Mouse (Mus musculus): ENCODE measurements around the gene Dqx1. TPM values are rescaled to one million over a fixed set of nuclear protein-coding genes. Genes with fewer than 3 reads are reported as not detected.

Gene Dqx1
- polyA plus RNA-seq, 1 experiment, result 0.92 TPM

DNA sequence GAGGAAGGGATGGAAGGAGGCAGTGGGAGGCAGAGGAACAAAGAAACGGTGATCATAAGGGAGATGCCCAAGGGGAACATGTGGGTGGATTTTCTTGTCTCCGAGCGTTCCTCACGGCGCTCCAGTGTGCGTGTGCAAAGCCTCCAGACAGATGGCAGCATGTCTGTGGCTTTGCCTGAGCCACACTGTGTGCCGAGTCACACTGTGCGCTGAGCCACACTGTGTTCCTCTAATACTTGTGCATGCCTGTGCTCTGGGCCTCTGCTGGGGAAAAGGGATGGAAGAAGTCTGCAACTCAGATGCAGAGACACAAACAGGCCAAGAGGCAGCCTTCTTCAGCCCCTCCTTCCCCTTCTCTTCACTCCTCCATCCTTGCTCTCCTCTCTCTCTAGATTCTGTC, 30.4 kb upstream of the Dqx1 start:
- no peak for DNase-seq
- TF ChIP-seq POLR2A (IDR thresholded peaks at IDR 0.05; ENCODE audit: borderline replicate concordance, insufficient read depth, low read length), result no peak
- peaks cover 3% of the 10 kb centered on the region; the same call in 1 of the 2 replicates for H3K27me3 ChIP-seq (ENCODE audit: control insufficient read depth, insufficient read depth, low read length)
- H3K4me1 ChIP-seq (ENCODE audit: control insufficient read depth, insufficient read depth, low read length), result no peaks in the 10 kb centered on the region
- H3K4me3 ChIP-seq (replicated peaks; ENCODE audit: insufficient read depth, low read depth, low read length), result no peak overlapping the region
- H3K27ac ChIP-seq (ENCODE audit: insufficient read depth, low read length), result no peak overlapping the region
- WGBS, result 69% methylated on average over 8 of the region's 8 CpGs

DNA sequence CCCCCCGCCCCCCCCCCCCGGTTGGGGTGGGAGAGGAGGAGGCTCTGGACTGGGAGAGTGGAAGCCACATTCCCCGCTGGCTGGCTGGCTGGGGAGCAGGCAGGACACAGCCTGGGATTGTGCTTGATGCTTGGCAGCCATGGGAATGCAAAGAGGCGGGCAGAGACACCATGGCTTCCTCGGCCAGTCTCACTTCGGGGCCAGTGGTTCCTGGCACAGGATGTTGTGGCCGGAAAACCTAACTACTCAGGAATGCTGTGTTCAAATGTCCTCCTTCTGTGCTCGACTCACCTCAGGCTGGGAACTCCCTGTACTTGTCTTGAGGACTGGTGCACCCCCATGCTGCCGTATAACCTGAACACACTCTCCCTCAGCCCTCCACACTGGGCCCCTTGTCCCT, 29.9 kb upstream of the Dqx1 start:
- no peaks in the 10 kb centered on the region for H3K4me1 ChIP-seq (ENCODE audit: control insufficient read depth, insufficient read depth, low read length)
- WGBS, result 45% methylated on average over 7 of the region's 9 CpGs
- no peak for TF ChIP-seq POLR2A (IDR thresholded peaks at IDR 0.05; ENCODE audit: borderline replicate concordance, insufficient read depth, low read length)
- no peak for TF ChIP-seq CTCF (IDR thresholded peaks at IDR 0.05; ENCODE audit: borderline replicate concordance, insufficient read depth, low read depth, low read length)
- no peak overlapping the region for H3K4me3 ChIP-seq (replicated peaks; ENCODE audit: insufficient read depth, low read depth, low read length)
- H3K27ac ChIP-seq (ENCODE audit: insufficient read depth, low read length), result no peak overlapping the region
- peaks cover 3% of the 10 kb centered on the region; the same call in 1 of the 2 replicates for H3K27me3 ChIP-seq (ENCODE audit: control insufficient read depth, insufficient read depth, low read length)
- DNase-seq, result no peak

DNA sequence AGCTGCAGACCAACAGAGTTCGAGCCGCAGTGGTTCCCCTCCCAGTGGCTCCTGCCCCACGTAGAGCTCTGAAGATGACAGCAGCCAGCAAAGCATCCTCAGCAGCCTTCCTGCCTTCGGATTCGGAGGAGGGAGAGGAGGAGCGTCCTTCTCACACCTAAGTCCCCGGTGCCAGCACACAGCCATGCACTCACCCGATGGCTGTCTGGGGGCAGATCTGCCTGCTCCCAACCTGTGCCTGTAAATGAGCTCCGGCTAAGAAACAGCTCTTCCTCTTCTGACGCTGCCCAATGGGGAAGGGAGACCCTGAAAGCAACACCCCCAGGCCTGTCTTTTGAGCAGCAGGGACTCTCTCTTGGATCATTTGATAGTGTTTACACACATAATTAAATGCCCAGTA, 27.9 kb upstream of the Dqx1 start:
- no peak overlapping the region for H3K27ac ChIP-seq (ENCODE audit: insufficient read depth, low read length)
- WGBS, result 33% methylated on average over 10 of the region's 10 CpGs
- 0 out of 2 replicates have a peak, but pooled peaks cover 2% of the 10 kb centered on the region for H3K4me1 ChIP-seq (ENCODE audit: control insufficient read depth, insufficient read depth, low read length)
- H3K27me3 ChIP-seq (ENCODE audit: control insufficient read depth, insufficient read depth, low read length), result peaks cover 6% of the 10 kb centered on the region; the same call in 1 of the 2 replicates
- TF ChIP-seq POLR2A (IDR thresholded peaks at IDR 0.05; ENCODE audit: borderline replicate concordance, insufficient read depth, low read length), result no peak
- no peak for TF ChIP-seq CTCF (IDR thresholded peaks at IDR 0.05; ENCODE audit: borderline replicate concordance, insufficient read depth, low read depth, low read length)
- DNase-seq, result no peak
- no peak overlapping the region for H3K4me3 ChIP-seq (replicated peaks; ENCODE audit: insufficient read depth, low read depth, low read length)

DNA sequence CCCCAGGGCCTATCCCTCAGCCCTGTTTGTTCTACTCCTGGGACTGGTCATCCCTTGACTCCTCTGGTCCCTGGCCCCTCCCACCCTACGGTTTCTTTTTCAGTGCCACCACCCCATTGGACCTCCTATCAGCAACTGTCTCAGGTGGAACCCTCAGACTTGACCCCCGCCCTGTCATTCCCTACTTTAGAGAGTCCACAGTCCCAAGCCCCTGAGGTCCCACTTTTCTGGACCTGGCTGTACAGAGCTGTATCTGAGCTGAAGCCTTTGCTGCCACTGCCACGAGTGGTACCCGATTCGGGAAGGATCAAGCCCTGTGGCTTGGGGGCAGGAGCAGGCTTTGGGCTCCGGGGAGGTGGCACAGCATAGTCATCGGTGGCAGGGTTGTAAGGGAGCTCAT, 26.5 kb upstream of the Dqx1 start:
- TF ChIP-seq POLR2A (IDR thresholded peaks at IDR 0.05; ENCODE audit: borderline replicate concordance, insufficient read depth, low read length) (no peak), CTCF (IDR thresholded peaks at IDR 0.05; ENCODE audit: borderline replicate concordance, insufficient read depth, low read depth, low read length) (no peak)
- 70% methylated on average over 7 of the region's 7 CpGs for WGBS
- Histone ChIP-seq H3K4me1 (ENCODE audit: control insufficient read depth, insufficient read depth, low read length) (0 out of 2 replicates have a peak, but pooled peaks cover 2% of the 10 kb centered on the region), H3K27me3 (ENCODE audit: control insufficient read depth, insufficient read depth, low read length) (peaks cover 6% of the 10 kb centered on the region; the same call in 1 of the 2 replicates), H3K27ac (ENCODE audit: insufficient read depth, low read length) (no peak overlapping the region), H3K4me3 (replicated peaks; ENCODE audit: insufficient read depth, low read depth, low read length) (no peak overlapping the region)
- DNase-seq, result no peak

DNA sequence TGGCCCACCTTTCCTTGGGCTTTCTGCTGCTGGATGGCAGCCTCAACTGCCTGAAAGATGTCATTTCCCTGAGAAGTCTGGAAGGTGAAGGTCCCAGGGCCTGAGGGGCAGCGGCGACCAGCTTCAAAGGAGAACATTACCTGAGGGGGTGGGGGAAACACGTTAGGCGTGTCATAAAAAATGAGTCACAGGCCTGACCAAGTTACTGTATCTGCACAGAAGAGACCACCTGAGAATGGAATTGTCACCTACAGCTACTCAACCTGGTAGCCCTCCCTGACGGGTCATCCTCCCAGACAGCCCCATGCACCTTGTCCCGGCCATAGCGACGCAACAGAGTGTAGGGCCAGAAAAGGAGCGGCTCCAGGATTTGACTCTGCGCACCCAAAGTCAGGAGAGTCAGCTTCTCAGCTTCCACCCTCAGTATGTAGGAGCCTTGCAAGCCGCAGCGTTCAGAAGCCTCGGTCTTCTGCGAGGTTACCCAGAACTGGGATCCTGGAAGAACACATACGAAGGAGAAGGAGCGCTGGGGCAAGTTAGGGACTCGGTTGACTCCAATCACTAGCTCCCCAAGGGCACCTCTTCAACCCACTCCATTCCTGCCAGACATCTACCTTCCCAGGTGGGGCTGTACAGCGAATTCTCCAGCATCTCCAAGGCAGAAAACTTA, 25.6 kb upstream of the Dqx1 start:
- no peak for DNase-seq
- Histone ChIP-seq H3K4me1 (ENCODE audit: control insufficient read depth, insufficient read depth, low read length) (0 out of 2 replicates have a peak, but pooled peaks cover 2% of the 10 kb centered on the region), H3K27ac (ENCODE audit: insufficient read depth, low read length) (no peak overlapping the region), H3K27me3 (ENCODE audit: control insufficient read depth, insufficient read depth, low read length) (peaks cover 6% of the 10 kb centered on the region; the same call in 1 of the 2 replicates), H3K4me3 (replicated peaks; ENCODE audit: insufficient read depth, low read depth, low read length) (no peak overlapping the region)
- 38% methylated on average over 18 of the region's 18 CpGs for WGBS
- TF ChIP-seq POLR2A (IDR thresholded peaks at IDR 0.05; ENCODE audit: borderline replicate concordance, insufficient read depth, low read length) (no peak), CTCF (IDR thresholded peaks at IDR 0.05; ENCODE audit: borderline replicate concordance, insufficient read depth, low read depth, low read length) (no peak)

DNA sequence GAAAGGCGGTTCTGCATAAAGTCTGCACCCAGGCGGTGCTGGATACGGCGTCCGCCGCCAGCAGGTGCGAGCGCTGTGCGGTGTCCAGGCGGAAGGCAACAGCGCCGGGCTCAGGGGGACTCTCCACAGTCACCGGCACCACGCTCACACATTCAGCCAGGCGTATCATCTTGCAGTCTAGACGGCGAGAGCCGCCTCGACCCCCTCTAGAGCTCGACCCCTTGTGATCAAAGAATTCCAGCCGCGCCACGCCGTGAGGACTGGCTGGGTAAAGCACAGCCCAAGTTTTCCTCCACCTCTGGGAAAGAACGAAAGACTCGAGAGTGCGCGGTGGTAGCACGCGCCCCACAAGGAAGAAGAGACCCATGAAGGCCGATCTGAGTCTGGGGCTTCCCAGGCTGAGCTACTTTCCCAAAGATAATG, 24.9 kb upstream of the Dqx1 start:
- H3K27ac ChIP-seq (ENCODE audit: insufficient read depth, low read length), result no peak overlapping the region
- TF ChIP-seq CTCF (IDR thresholded peaks at IDR 0.05; ENCODE audit: borderline replicate concordance, insufficient read depth, low read depth, low read length) (no peak), POLR2A (IDR thresholded peaks at IDR 0.05; ENCODE audit: borderline replicate concordance, insufficient read depth, low read length) (no peak)
- under 1% methylated on average over 31 of the region's 31 CpGs for WGBS

DNA sequence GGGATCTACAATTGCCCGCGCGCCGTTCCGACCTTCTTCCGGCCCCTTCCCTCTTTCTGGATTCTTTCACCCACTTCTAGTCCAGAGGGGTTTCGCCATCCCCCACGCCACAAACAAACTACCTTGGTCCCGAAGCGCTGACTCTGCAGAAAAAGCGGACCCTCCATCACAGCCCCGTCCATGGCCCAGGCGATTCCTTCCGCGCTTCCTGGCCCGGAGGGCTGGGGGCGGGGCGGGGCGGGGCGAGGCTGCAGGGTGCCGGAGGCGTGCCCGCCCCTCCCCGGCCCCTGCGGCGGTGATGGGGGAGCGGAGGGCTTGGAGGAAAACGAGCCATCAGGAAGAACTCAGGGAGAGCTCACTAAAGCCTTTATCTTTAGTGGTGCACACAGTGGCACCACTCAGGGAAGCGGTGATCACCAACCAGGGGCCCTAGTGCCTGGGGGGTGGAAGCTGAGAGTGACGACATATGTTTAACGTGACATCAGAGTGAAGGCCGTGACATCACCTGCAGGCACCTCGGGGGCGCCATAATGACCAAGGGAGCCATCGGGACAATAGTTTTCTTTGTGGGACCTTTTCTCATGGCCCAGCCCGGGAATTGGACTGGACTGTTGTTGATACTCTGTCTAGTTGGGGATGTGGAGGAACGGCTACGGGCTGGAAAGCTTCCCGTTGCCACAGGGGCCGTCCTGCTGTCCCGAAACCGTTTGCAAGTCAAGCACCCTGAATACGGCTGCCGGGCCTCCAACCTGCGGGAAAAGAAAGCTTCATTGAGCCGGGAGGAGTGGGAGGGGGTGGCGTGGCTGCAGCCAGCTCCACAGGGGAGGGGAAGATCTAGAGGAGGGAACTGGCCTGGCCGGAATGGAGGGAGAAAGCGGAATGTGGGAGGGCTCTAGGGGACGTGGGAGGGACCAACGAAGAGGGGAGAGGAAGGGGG, 24.1 kb upstream of the Dqx1 start, which contains the start of the genes Dok1 and Loxl3:
Gene Dok1 (minus strand): TSS at position 223 of the 937 bp plus-strand sequence.
Gene Loxl3 (plus strand): TSS at position 925 of the 937 bp plus-strand sequence.
- H3K27ac ChIP-seq (ENCODE audit: insufficient read depth, low read length), result no peak within 1 kb of the TSS
- H3K4me1 ChIP-seq (ENCODE audit: control insufficient read depth, insufficient read depth, low read length), result 0 out of 2 replicates have a peak, but pooled peaks cover 2% of the 10 kb centered on the region
- peaks cover 6% of the 10 kb centered on the region; the same call in 1 of the 2 replicates for H3K27me3 ChIP-seq (ENCODE audit: control insufficient read depth, insufficient read depth, low read length)
- TF ChIP-seq CTCF (IDR thresholded peaks at IDR 0.05; ENCODE audit: borderline replicate concordance, insufficient read depth, low read depth, low read length) (no peak), POLR2A (IDR thresholded peaks at IDR 0.05; ENCODE audit: borderline replicate concordance, insufficient read depth, low read length) (no peak)
- H3K4me3 ChIP-seq (replicated peaks; ENCODE audit: insufficient read depth, low read depth, low read length), result peak within 1 kb of the TSS; percentile 42
- under 1% methylated on average over 51 of the region's 51 CpGs for WGBS
- DNase-seq, result no peak

More for the DNA sequence above, 24.9 kb upstream of the Dqx1 start:
- DNase-seq, result no peak
- Histone ChIP-seq H3K4me3 (replicated peaks; ENCODE audit: insufficient read depth, low read depth, low read length) (peak overlapping the region; percentile 42), H3K4me1 (ENCODE audit: control insufficient read depth, insufficient read depth, low read length) (0 out of 2 replicates have a peak, but pooled peaks cover 2% of the 10 kb centered on the region), H3K27me3 (ENCODE audit: control insufficient read depth, insufficient read depth, low read length) (peaks cover 6% of the 10 kb centered on the region; the same call in 1 of the 2 replicates)

Data from cerebellum, adult 2 months (tissue).